Mouse (Mus musculus): Measurements from ENCODE around the gene Ndufs3.

Gene Ndufs3

GRCm38 (mm10) chr2:90848331-90848730 is 56.3 kb downstream of the Ndufs3 start:
- no peak for DNase-seq (ENCODE audit: low spot score)

- DNase-seq (ENCODE audit: low spot score) = peak; percentile 27
Measured at GRCm38 (mm10) chr2:90847681-90848050, 57.0 kb downstream of the Ndufs3 start.

- DNase-seq (ENCODE audit: low spot score) = peak; percentile 95
Measured at GRCm38 (mm10) chr2:90846955-90847680, 57.5 kb downstream of the Ndufs3 start, which contains the start of gene Mtch2. TSS of gene Mtch2 (plus strand) at chr2:90847155.

GRCm38 (mm10) chr2:90846597-90846954 is 58.1 kb downstream of the Ndufs3 start:
- no peak for DNase-seq (ENCODE audit: low spot score)

- DNase-seq (ENCODE audit: low spot score) = no peak
Measured at GRCm38 (mm10) chr2:90846171-90846570, 58.5 kb downstream of the Ndufs3 start.

- DNase-seq (ENCODE audit: low spot score) = no peak
Measured at GRCm38 (mm10) chr2:90845234-90845633, 59.4 kb downstream of the Ndufs3 start.

All from embryo, embryonic 10 days (tissue).